ENCODE assay signal across 8 mouse cellular contexts in genomic region chr17:55959946-55960740, GRCm38 (mm10). TPM values are rescaled to one million over a fixed set of nuclear protein-coding genes. Genes with fewer than 3 reads are reported as not detected.
DNase-seq lines count a peak whose midpoint lies in the region; ATAC-seq and TF ChIP-seq lines count a peak whose summit lies in the region.

No protein-coding gene starts in this region.

- ATAC-seq in heart, embryonic 12.5 days (ENCODE audit: insufficient number of reproducible peaks, low FRiP score), result no peak
- ATAC-seq in forebrain, embryonic 12.5 days (ENCODE audit: low FRiP score), result 0 out of 2 replicates have a peak, but pooled peaks have one; percentile 0
- no peak for ATAC-seq in liver, embryonic 13.5 days (ENCODE audit: low read depth)

- peaks cover 33% of the 10 kb centered on the region for H3K36me3 ChIP-seq in heart, embryonic 12.5 days
- no peaks in the 10 kb centered on the region for H3K36me3 ChIP-seq in ES-Bruce4 (ENCODE audit: control insufficient read depth, insufficient read depth, low read length, poor library complexity, severe bottlenecking)
- peaks cover 34% of the 10 kb centered on the region for H3K36me3 ChIP-seq in forebrain, embryonic 12.5 days (replicated peaks)
- peaks cover 42% of the 10 kb centered on the region for H3K36me3 ChIP-seq in liver, embryonic 13.5 days

- 70% methylated on average over 10 of the region's 10 CpGs for WGBS in heart, embryonic 12.5 days
- WGBS in forebrain, embryonic 12.5 days, result 81% methylated on average over 10 of the region's 10 CpGs
- WGBS in liver, embryonic 13.5 days (ENCODE audit: insufficient replicate concordance), result 62% methylated on average over 10 of the region's 10 CpGs

- H3K9ac ChIP-seq in heart, embryonic 12.5 days, result peak overlapping the region; percentile 72
- H3K9ac ChIP-seq in ES-Bruce4 (ENCODE audit: low read depth, poor library complexity, severe bottlenecking), result peak overlapping the region; percentile 51; the same call in 1 of the 2 replicates
- H3K9ac ChIP-seq in forebrain, embryonic 12.5 days, result peak overlapping the region; percentile 61
- H3K9ac ChIP-seq in liver, embryonic 13.5 days, result peak overlapping the region; percentile 75

- TF ChIP-seq EP300 in ES-Bruce4 (IDR thresholded peaks at IDR 0.05; ENCODE audit: insufficient read depth, low read depth, low read length), result no peak

- peak overlapping the region; percentile 63 for H3K4me3 ChIP-seq in heart, embryonic 12.5 days
- no peak overlapping the region for H3K4me3 ChIP-seq in ES-Bruce4 (ENCODE audit: low read depth, low read length)
- peak overlapping the region; percentile 57 for H3K4me3 ChIP-seq in forebrain, embryonic 12.5 days (replicated peaks)
- H3K4me3 ChIP-seq in liver, embryonic 13.5 days (replicated peaks), result peak overlapping the region; percentile 66

- peaks cover 26% of the 10 kb centered on the region for H3K4me1 ChIP-seq in heart, embryonic 12.5 days (replicated peaks)
- H3K4me1 ChIP-seq in ES-Bruce4 (ENCODE audit: control insufficient read depth, insufficient read depth, low read length), result no peaks in the 10 kb centered on the region
- H3K4me1 ChIP-seq in forebrain, embryonic 12.5 days, result peaks cover 37% of the 10 kb centered on the region
- H3K4me1 ChIP-seq in liver, embryonic 13.5 days (replicated peaks), result peaks cover 58% of the 10 kb centered on the region

- TF ChIP-seq CTCF in ES-Bruce4 (IDR thresholded peaks at IDR 0.05; ENCODE audit: low read depth, low read length), result no peak

- TF ChIP-seq POLR2A in ES-Bruce4 (IDR thresholded peaks at IDR 0.05; ENCODE audit: insufficient read depth, low read length), result no peak

- peak overlapping the region; percentile 49; the same call in 1 of the 2 replicates for H3K27ac ChIP-seq in heart, embryonic 12.5 days (ENCODE audit: poor library complexity, severe bottlenecking)
- H3K27ac ChIP-seq in ES-Bruce4 (ENCODE audit: insufficient read depth, low read length), result no peak overlapping the region
- H3K27ac ChIP-seq in forebrain, embryonic 12.5 days, result peak overlapping the region; percentile 96
- peak overlapping the region; percentile 72 for H3K27ac ChIP-seq in liver, embryonic 13.5 days

- H3K4me2 ChIP-seq in heart, embryonic 12.5 days, result peak overlapping the region; percentile 75
- peak overlapping the region; percentile 63 for H3K4me2 ChIP-seq in forebrain, embryonic 12.5 days
- peak overlapping the region; percentile 83 for H3K4me2 ChIP-seq in liver, embryonic 13.5 days

- no peak for DNase-seq in heart, adult 8-10 months (ENCODE audit: low spot score)
- no peak for DNase-seq in liver, embryonic 13.5 days
- no peak for DNase-seq in retina, embryonic 14.5 days (ENCODE audit: low spot score)
- DNase-seq in ovary, postnatal 36 days (ENCODE audit: low spot score), result no peak
- DNase-seq in left cerebral cortex, adult 9 months (ENCODE audit: low spot score in 2 of 2), result no peak

- no peaks in the 10 kb centered on the region for H3K9me3 ChIP-seq in heart, embryonic 12.5 days (replicated peaks)
- H3K9me3 ChIP-seq in ES-Bruce4 (replicated peaks; ENCODE audit: control insufficient read depth, insufficient read depth, low read length, poor library complexity, severe bottlenecking), result no peaks in the 10 kb centered on the region
- no peaks in the 10 kb centered on the region for H3K9me3 ChIP-seq in forebrain, embryonic 12.5 days
- no peaks in the 10 kb centered on the region for H3K9me3 ChIP-seq in liver, embryonic 13.5 days (replicated peaks)

- H3K27me3 ChIP-seq in heart, embryonic 12.5 days (replicated peaks), result peaks cover 12% of the 10 kb centered on the region
- H3K27me3 ChIP-seq in ES-Bruce4 (ENCODE audit: control insufficient read depth, insufficient read depth, low read length, poor library complexity, severe bottlenecking), result no peaks in the 10 kb centered on the region
- peaks cover 4% of the 10 kb centered on the region for H3K27me3 ChIP-seq in forebrain, embryonic 12.5 days
- H3K27me3 ChIP-seq in liver, embryonic 13.5 days, result 0 out of 2 replicates have a peak, but pooled peaks cover under 1% of the 10 kb centered on the region

RNA-seq across cellular contexts. Expression of gene Yju2, which starts 1.2 kb away (rescaled TPM):
- 17.4 and 17.5 TPM in 2 replicates for polyA plus RNA-seq in heart, embryonic 12.5 days (2016; fragmentation: Nextera tagmentation; extraction: Ambion mirVana)
- 10 to 100 TPM in 1 of 4 experiments, 1 to 10 TPM in 3; 8.2 to 10.3 (median 9.0) TPM for total RNA-seq in heart, adult 8-10 months (2022)
- 10.7 and 11.0 TPM in 2 replicates for polyA plus RNA-seq in ES-Bruce4 (2011; ENCODE audit: insufficient read depth, insufficient read length, low read depth, missing spikeins)
- 28.0 and 29.1 TPM in 2 replicates for polyA plus RNA-seq in forebrain, embryonic 12.5 days (2016; fragmentation: Nextera tagmentation; extraction: Ambion mirVana)
- polyA plus RNA-seq in liver, embryonic 13.5 days (2015; fragmentation: Nextera tagmentation; extraction: Ambion mirVana), result 11.4 and 12.7 TPM in 2 replicates

RNA-seq across cellular contexts. Expression of gene Ebi3, which starts 7.7 kb away (rescaled TPM):
- polyA plus RNA-seq in heart, embryonic 12.5 days (2016; fragmentation: Nextera tagmentation; extraction: Ambion mirVana), result 0.40 TPM in 1 of 2 replicates, not detected in the other
- under 1 TPM; 0.23 to 0.97 (median 0.41) TPM for total RNA-seq in heart, adult 8-10 months (2022)
- not detected in 2 replicates for polyA plus RNA-seq in ES-Bruce4 (2011; ENCODE audit: insufficient read depth, insufficient read length, low read depth, missing spikeins)
- polyA plus RNA-seq in forebrain, embryonic 12.5 days (2016; fragmentation: Nextera tagmentation; extraction: Ambion mirVana), result 2.3 TPM in 2 replicates
- 4.6 and 5.0 TPM in 2 replicates for polyA plus RNA-seq in liver, embryonic 13.5 days (2015; fragmentation: Nextera tagmentation; extraction: Ambion mirVana)

RNA-seq across cellular contexts. Expression of gene Shd, which starts 10.1 kb away (rescaled TPM):
- polyA plus RNA-seq in heart, embryonic 12.5 days (2016; fragmentation: Nextera tagmentation; extraction: Ambion mirVana), result 7.2 and 9.2 TPM in 2 replicates
- total RNA-seq in heart, adult 8-10 months (2022), result 1 to 10 TPM in 3 of 4 experiments, under 1 TPM in 1; 0.66 to 2.0 (median 1.5) TPM
- 2.5 and 4.3 TPM in 2 replicates for polyA plus RNA-seq in ES-Bruce4 (2011; ENCODE audit: insufficient read depth, insufficient read length, low read depth, missing spikeins)
- 81.1 and 94.0 TPM in 2 replicates for polyA plus RNA-seq in forebrain, embryonic 12.5 days (2016; fragmentation: Nextera tagmentation; extraction: Ambion mirVana)
- polyA plus RNA-seq in liver, embryonic 13.5 days (2015; fragmentation: Nextera tagmentation; extraction: Ambion mirVana), result 0.22 and 0.34 TPM in 2 replicates

RNA-seq across cellular contexts. Expression of gene Zfp119b, which starts 10.8 kb away (rescaled TPM):
- polyA plus RNA-seq in heart, embryonic 12.5 days (2016; fragmentation: Nextera tagmentation; extraction: Ambion mirVana), result 3.1 and 4.3 TPM in 2 replicates
- total RNA-seq in heart, adult 8-10 months (2022), result 1 to 10 TPM; 2.4 to 3.9 (median 3.1) TPM
- 7.5 and 7.8 TPM in 2 replicates for polyA plus RNA-seq in ES-Bruce4 (2011; ENCODE audit: insufficient read depth, insufficient read length, low read depth, missing spikeins)
- polyA plus RNA-seq in forebrain, embryonic 12.5 days (2016; fragmentation: Nextera tagmentation; extraction: Ambion mirVana), result 4.8 and 5.6 TPM in 2 replicates
- polyA plus RNA-seq in liver, embryonic 13.5 days (2015; fragmentation: Nextera tagmentation; extraction: Ambion mirVana), result 2.4 and 2.6 TPM in 2 replicates

RNA-seq across cellular contexts. Expression of gene Fsd1, which starts 26.2 kb away (rescaled TPM):
- 5.2 and 5.6 TPM in 2 replicates for polyA plus RNA-seq in heart, embryonic 12.5 days (2016; fragmentation: Nextera tagmentation; extraction: Ambion mirVana)
- total RNA-seq in heart, adult 8-10 months (2022), result 1 to 10 TPM in 1 of 4 experiments, under 1 TPM in 1, not detected in 2; 0.52 to 1.6 TPM
- 22.0 and 46.7 TPM in 2 replicates for polyA plus RNA-seq in ES-Bruce4 (2011; ENCODE audit: insufficient read depth, insufficient read length, low read depth, missing spikeins)
- polyA plus RNA-seq in forebrain, embryonic 12.5 days (2016; fragmentation: Nextera tagmentation; extraction: Ambion mirVana), result 79.7 and 82.4 TPM in 2 replicates
- 0.56 and 0.69 TPM in 2 replicates for polyA plus RNA-seq in liver, embryonic 13.5 days (2015; fragmentation: Nextera tagmentation; extraction: Ambion mirVana)
